Mouse (Mus musculus) testis, adult 2 months (tissue): ENCODE data around the gene Syn3. TPM values are rescaled to one million over a fixed set of nuclear protein-coding genes. Genes with fewer than 3 reads are reported as not detected.

Source experiments
- H3K27ac ChIP-seq: fragments of 200-500 bp; 2 replicates; pipeline ENCODE4 v1.5.1; 2012; ENCODE audit warnings: low read depth, low read length; ENCODE audit not compliant: control insufficient read depth, insufficient read depth
- H3K27me3 ChIP-seq: fragments of 200-500 bp; 2 replicates; pipeline ENCODE4 v1.6.1; 2012; ENCODE audit warnings: mild to moderate bottlenecking, low read length, moderate library complexity; ENCODE audit not compliant: control insufficient read depth, insufficient read depth
- H3K36me3 ChIP-seq: fragments of 200-500 bp; 2 replicates; pipeline ENCODE4 v1.6.1; 2012; ENCODE audit warnings: mild to moderate bottlenecking, low read length; ENCODE audit not compliant: control insufficient read depth, insufficient read depth
- H3K4me1 ChIP-seq: fragments of 200-500 bp; 2 replicates; pipeline ENCODE4 v1.6.1; 2012; ENCODE audit warnings: low read length; ENCODE audit not compliant: control insufficient read depth, insufficient read depth
- H3K4me3 ChIP-seq: fragments of 200-500 bp; 2 replicates; pipeline ENCODE4 v1.5.1; 2012; ENCODE audit warnings: low read depth, mild to moderate bottlenecking, low read length, moderate library complexity, mixed read lengths; ENCODE audit not compliant: control insufficient read depth
- CTCF ChIP-seq: fragments of 200-500 bp; IDR thresholded peaks from 2 replicates; pipeline ENCODE4 v1.5.1; 2012; ENCODE audit warnings: low read depth, mild to moderate bottlenecking, inconsistent platforms, low read length, moderate library complexity; ENCODE audit not compliant: control insufficient read depth, insufficient read depth, insufficient replicate concordance
- POLR2A ChIP-seq: fragments of 200-500 bp; IDR thresholded peaks from 2 replicates; pipeline ENCODE4 v1.6.1; 2012; ENCODE audit warnings: low read depth, mild to moderate bottlenecking, inconsistent platforms, low read length, moderate library complexity; ENCODE audit not compliant: control insufficient read depth
- polyA plus RNA-seq: library from polyadenylated mRNA; depleted of rRNA; stranded (reverse); fragments of >200 nt; gene quantifications from 2 replicates; pipeline ENCODE4 v1.2.3, GENCODE M21; 2012

The Syn3 gene
- polyA plus RNA-seq, 1 experiment = 0.84 TPM

- Histone ChIP-seq H3K27me3 (no peaks in the 10 kb centered on the region), H3K36me3 (no peaks in the 10 kb centered on the region), H3K27ac (no peak overlapping the region), H3K4me1 (no peaks in the 10 kb centered on the region), H3K4me3 (no peak overlapping the region)
- no peak for TF ChIP-seq CTCF
- no peak for TF ChIP-seq POLR2A
Measured at GRCm38 (mm10) chr10:86359208-86359607, 139.5 kb downstream of the Syn3 start.

DNA sequence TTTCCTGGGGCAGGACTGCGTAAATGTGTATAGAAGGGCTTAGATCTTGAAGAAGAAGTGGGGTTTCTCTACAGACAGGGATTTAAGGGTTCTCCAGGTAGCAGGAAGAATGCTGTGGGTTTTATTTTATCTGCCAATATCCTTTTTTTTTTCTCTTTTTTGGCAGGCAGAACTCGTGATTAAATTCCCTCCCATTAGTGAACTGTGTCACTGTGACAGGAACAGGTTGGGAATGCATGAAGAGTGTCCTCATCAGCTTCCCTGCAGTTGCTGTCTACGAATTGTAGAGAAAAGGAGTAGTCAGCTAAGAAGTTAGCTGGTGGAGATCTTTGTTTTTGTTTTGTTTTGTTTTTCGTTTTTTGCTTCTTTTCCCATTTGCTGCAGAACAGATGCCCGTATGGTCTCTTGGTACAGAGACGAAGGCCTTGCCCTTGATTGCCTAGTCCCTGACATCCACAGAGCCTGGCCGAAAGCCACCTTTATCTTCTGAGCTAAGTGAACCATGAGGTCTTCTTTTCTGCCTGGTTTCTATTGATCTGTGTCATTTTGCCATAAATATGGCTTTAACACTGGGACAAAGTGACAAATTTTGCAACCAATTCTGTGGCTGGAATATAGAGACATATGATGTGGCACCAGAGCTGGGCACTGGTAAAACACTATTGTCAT is 140.3 kb downstream of the Syn3 start:
- Histone ChIP-seq H3K27ac (no peak overlapping the region), H3K27me3 (no peaks in the 10 kb centered on the region), H3K36me3 (no peaks in the 10 kb centered on the region), H3K4me1 (no peaks in the 10 kb centered on the region), H3K4me3 (no peak overlapping the region)
- no peak for TF ChIP-seq POLR2A
- no peak for TF ChIP-seq CTCF

GRCm38 (mm10) chr10:86356819-86357563 is 141.7 kb downstream of the Syn3 start:
- no peak for TF ChIP-seq POLR2A
- no peak for TF ChIP-seq CTCF
- Histone ChIP-seq H3K4me1 (no peaks in the 10 kb centered on the region), H3K4me3 (no peak overlapping the region), H3K36me3 (no peaks in the 10 kb centered on the region), H3K27ac (no peak overlapping the region), H3K27me3 (no peaks in the 10 kb centered on the region)

GRCm38 (mm10) chr10:86352521-86352920 is 146.2 kb downstream of the Syn3 start:
- Histone ChIP-seq H3K4me1 (no peaks in the 10 kb centered on the region), H3K27me3 (no peaks in the 10 kb centered on the region), H3K4me3 (no peak overlapping the region), H3K36me3 (no peaks in the 10 kb centered on the region), H3K27ac (no peak overlapping the region)
- no peak for TF ChIP-seq CTCF
- no peak for TF ChIP-seq POLR2A

DNA sequence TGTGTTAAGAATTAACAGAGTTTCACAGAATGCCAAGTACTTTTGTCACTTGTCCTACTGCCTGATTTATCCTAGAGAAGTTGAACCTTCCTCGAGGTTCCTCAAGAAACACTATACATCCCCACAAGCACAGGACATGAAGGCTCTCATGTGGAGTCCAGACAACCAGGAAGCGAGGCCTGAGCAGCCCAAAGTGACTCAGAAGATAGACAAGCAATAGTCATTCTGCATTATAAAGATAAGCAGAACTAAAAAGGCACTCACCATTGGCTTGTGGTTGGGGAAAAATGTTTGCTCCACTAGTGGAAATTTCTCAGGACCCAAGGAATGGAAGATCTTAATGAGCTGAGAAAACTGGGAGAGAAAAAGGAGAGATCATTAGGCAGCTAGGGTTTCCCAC is 147.4 kb downstream of the Syn3 start:
- no peak for TF ChIP-seq POLR2A
- TF ChIP-seq CTCF = no peak

DNA sequence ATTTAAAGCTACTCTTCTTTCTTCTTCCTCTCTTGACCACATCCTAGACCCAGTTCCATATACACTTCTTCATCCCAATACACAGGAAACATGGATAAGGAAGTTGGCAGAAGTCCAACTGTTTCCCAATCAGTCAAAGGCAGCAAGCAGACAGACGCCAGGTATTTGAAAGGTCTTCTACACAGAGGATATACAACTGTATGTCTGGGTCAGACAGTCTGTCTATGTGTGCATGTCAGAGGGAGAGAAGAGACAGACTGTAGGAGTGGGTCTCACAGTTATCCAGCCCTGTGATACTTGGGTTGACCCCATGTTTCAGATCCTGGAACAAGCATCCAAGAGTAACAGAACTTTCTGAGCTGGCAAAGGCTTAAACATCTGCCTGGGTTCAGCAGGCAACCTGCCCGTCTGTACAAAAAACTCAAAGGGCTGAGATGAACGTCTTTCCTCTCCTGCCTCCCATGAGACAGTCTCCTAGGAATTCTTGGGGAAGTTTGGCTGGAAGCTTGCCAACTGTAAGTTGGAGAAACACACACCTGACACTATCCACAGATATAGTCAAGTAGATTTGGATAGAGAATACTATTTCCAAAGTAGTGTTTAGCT is 152.4 kb downstream of the Syn3 start:
- Histone ChIP-seq H3K27me3 (no peaks in the 10 kb centered on the region), H3K36me3 (no peaks in the 10 kb centered on the region), H3K27ac (no peak overlapping the region), H3K4me1 (no peaks in the 10 kb centered on the region), H3K4me3 (no peak overlapping the region)
- TF ChIP-seq CTCF (no peak), POLR2A (no peak)

More for the DNA sequence above, 147.4 kb downstream of the Syn3 start:
- no peaks in the 10 kb centered on the region for H3K36me3 ChIP-seq
- no peak overlapping the region for H3K27ac ChIP-seq
- H3K4me3 ChIP-seq = no peak overlapping the region
- H3K4me1 ChIP-seq = no peaks in the 10 kb centered on the region
- H3K27me3 ChIP-seq = no peaks in the 10 kb centered on the region

DNA sequence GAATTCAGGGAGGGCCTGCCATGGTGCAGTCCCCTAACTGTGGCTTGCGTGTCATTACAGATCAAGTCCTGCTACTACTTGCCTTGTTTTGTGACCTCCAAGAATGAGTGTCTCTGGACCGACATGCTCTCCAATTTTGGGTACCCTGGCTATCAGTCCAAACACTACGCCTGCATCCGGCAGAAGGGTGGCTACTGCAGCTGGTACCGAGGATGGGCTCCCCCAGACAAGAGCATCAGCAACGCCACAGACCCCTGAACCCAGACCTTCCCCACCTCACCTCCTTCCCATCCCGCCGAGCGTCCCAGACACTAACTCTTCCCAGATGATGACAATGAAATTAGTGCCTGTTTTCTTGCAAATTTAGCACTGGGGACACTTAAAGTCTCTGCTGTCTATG is 153.1 kb downstream of the Syn3 start:
- TF ChIP-seq POLR2A = no peak
- TF ChIP-seq CTCF = no peak
- no peak overlapping the region for H3K27ac ChIP-seq

GRCm38 (mm10) chr10:86344654-86345053 is 154.0 kb downstream of the Syn3 start:
- H3K27ac ChIP-seq = no peak overlapping the region
- no peaks in the 10 kb centered on the region for H3K27me3 ChIP-seq
- TF ChIP-seq POLR2A (no peak), CTCF (no peak)
- H3K36me3 ChIP-seq = no peaks in the 10 kb centered on the region
- no peak overlapping the region for H3K4me3 ChIP-seq
- H3K4me1 ChIP-seq = no peaks in the 10 kb centered on the region

More for the DNA sequence above, 153.1 kb downstream of the Syn3 start:
- Histone ChIP-seq H3K4me3 (no peak overlapping the region), H3K4me1 (no peaks in the 10 kb centered on the region), H3K27me3 (no peaks in the 10 kb centered on the region), H3K36me3 (no peaks in the 10 kb centered on the region)
